Mouse (Mus musculus) pancreas, adult 10 weeks (tissue): ENCODE measurements around the gene Kmt2d. TPM values are rescaled to one million over a fixed set of nuclear protein-coding genes. Genes with fewer than 3 reads are reported as not detected.

ENCODE experiments used
- polyA plus RNA-seq: library from polyadenylated mRNA; stranded (reverse); fragments of 350-450 nt; fragmentation: Illumina TruSeq; extraction: RNeasy Lipid Tissue Mini Kit (QIAGEN cat#74804); gene quantifications from one replicate; pipeline ENCODE4 v1.2.3, GENCODE M21; 2015; ENCODE audit warnings: low read depth, low replicate concordance; ENCODE audit not compliant: insufficient read depth

Gene Kmt2d
- polyA plus RNA-seq, result 12.0 TPM

GRCm38 (mm10) chr15:98871070-98871915 lies at the start of gene Kmt2d:
TSS of gene Kmt2d (minus strand) at chr15:98871204.

GRCm38 (mm10) chr15:98917538-98918498 lies 46.8 kb upstream of the Kmt2d start, which contains the start of gene Lmbr1l:
TSS of gene Lmbr1l (minus strand) at chr15:98918231.

DNA sequence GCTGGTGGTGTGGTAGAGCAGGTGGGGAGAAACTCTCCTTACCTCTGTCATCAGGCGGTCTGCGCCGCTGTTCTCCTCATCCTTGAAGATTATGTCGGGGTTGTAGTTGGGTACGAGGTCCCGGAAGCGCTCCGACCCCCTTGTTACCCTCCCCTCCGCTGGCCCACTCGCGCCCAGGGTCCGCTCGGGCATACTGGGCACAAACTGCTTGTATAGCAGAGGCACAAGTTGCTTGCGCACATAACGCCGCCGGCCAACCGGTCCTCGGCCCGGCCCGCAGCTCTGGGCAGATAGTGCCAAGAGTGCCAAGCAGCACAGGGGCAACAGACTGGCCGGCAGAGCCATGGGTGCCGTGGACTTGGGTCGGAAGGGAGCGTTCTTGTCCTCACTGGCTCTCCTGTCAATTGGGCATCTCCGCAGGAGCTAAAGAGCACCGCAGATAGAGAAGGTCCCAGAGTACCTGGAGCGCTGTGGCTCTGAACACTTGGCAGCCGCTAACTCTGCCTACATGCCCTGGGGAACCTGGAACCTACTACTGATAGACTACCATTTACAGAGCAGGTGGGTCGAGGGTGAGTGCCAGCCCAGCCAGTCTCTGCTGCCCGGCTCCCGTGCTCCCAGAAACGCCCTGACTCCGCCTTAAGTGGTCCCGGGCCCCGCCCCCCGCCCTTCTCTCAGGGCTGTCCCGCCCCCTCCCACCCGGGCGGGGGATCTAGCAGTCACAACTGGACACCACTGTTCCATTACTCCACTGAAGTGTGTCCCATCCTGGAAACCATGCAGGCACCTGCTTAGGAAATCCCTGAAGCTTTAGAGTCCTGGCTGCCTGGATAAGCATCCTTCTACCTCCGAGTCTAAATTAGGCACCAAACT lies 27.2 kb upstream of the Kmt2d start, which contains the start of gene Dhh:
Dhh (minus strand) TSS at position 613 of the 873 bp plus-strand sequence.

GRCm38 (mm10) chr15:98893940-98894745 lies 23.1 kb upstream of the Kmt2d start, which contains the start of gene Rhebl1:
TSS of gene Rhebl1 (minus strand) at chr15:98894540.

DNA sequence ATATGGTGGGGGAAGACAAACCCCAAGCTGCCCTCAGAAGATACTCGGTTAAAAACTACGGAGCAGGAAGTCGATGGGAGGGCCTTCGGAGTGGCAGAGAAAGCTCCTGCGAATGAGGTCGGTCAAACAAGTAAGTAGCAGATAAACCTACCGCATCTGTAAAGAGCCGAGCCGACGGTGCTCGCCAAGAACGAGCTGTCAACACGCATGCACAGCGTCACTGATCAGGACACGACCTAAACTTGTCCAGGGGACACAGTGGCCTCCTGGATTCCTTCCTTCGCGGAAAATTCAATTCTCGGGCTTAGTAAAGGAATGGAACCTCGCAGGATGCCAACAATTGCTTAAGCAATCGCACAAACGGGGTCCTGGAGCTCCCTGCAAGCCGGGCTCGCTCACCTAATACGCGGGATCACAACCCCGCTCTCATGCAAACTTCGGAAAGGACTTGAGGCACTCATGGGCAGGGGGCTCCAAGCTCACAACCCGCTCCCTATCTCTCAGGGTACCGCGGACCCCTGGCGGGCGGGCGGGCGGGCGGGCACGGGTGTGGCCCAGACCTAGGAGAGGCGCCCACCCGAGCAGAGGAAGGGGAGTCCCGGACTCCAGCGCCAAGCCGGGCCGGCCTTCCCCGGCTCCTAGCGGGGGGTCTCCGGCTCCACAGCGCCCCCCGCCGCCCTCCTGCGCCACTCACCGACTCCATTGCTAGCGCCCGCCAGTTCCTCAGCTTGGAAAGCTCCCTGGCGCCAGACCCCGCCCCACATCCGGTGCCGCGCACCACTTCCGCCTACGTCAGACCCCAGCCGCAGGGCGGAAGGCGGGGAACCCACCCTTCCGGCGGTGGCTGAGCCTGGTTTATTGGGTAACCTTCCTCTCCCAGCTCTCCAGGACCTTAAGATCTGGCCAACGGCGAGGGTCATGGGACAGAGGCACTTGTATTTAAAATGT lies 40.0 kb downstream of the Kmt2d start, which contains the start of gene Prkag1:
Prkag1 (minus strand) TSS at position 786 of the 948 bp plus-strand sequence.

GRCm38 (mm10) chr15:98809390-98809789 lies 61.6 kb downstream of the Kmt2d start, which contains the start of gene Ddn:
TSS of gene Ddn (minus strand) at chr15:98809490.

DNA sequence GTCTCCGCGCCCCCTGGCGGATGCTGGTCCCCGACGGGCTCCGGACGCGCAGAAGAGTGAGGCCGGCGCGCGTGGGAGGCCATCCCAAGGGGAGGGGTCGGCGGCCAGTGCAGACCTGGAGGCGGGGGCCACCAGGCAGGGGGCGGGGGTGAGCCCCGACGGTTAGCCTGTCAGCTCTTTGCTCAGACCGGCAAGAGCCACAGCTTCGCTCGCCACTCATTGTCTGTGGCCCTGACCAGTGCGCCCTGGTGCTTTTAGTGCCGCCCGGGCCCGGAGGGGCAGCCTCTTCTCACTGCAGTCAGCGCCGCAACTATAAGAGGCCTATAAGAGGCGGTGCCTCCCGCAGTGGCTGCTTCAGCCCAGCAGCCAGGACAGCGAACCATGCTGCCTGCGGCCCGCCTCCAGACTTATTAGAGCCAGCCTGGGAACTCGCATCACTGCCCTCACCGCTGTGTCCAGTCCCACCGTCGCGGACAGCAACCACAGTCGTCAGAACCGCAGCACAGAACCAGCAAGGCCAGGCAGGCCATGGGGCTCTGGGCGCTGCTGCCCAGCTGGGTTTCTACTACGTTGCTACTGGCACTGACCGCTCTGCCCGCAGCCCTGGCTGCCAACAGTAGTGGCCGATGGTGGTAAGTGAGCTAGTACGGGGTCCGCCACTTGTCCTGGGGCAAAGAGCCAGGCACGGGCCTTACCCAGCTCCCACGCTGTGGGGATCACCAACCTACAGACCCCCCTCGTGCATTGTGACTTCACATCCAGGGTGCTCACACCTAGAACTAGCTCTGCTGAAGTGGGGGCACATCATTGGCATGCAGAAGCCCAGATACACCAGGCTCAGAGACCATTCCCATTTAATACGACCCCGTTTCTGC lies 81.1 kb downstream of the Kmt2d start, which contains the start of gene Wnt1:
Wnt1 (plus strand) TSS at position 197 of the 875 bp plus-strand sequence.

Other genes starting within 250 kb of the Kmt2d start
- 5.0 TPM for gene Cacnb3, start 240.4 kb downstream of the Kmt2d start, polyA plus RNA-seq
- gene Ddx23, start 208.3 kb downstream of the Kmt2d start, polyA plus RNA-seq, result 15.6 TPM
- 1.2 TPM for gene Rnd1, start 193.7 kb downstream of the Kmt2d start, polyA plus RNA-seq
- gene Ccdc65, start 163.0 kb downstream of the Kmt2d start, polyA plus RNA-seq, result not detected
- gene Fkbp11, start 143.0 kb downstream of the Kmt2d start, polyA plus RNA-seq, result 174 TPM
- 12.4 TPM for gene Arf3, start 108.0 kb downstream of the Kmt2d start, polyA plus RNA-seq
- gene Wnt10b, start 93.1 kb downstream of the Kmt2d start, polyA plus RNA-seq, result 0.39 TPM
- not detected for gene Wnt1, start 81.3 kb downstream of the Kmt2d start, polyA plus RNA-seq
- gene Ddn, start 61.7 kb downstream of the Kmt2d start, polyA plus RNA-seq, result not detected
- gene Prkag1, start 39.7 kb downstream of the Kmt2d start, polyA plus RNA-seq, result 11.2 TPM
- gene Rhebl1, start 23.3 kb upstream of the Kmt2d start, polyA plus RNA-seq, result 0.92 TPM
- 0.87 TPM for gene Dhh, start 27.3 kb upstream of the Kmt2d start, polyA plus RNA-seq
- 9.3 TPM for gene Lmbr1l, start 47.0 kb upstream of the Kmt2d start, polyA plus RNA-seq
- 83.4 TPM for gene Tuba1b, start 63.4 kb upstream of the Kmt2d start, polyA plus RNA-seq
- gene Gm49450, start 82.3 kb upstream of the Kmt2d start, polyA plus RNA-seq, result not detected
- 66.0 TPM for gene Tuba1a, start 82.5 kb upstream of the Kmt2d start, polyA plus RNA-seq
- 14.2 TPM for gene Tuba1c, start 158.7 kb upstream of the Kmt2d start, polyA plus RNA-seq
- gene Prph, start 184.0 kb upstream of the Kmt2d start, polyA plus RNA-seq, result 3.3 TPM
- gene Troap, start 203.4 kb upstream of the Kmt2d start, polyA plus RNA-seq, result 0.35 TPM
- not detected for gene C1ql4, start 216.6 kb upstream of the Kmt2d start, polyA plus RNA-seq
- gene Dnajc22, start 222.0 kb upstream of the Kmt2d start, polyA plus RNA-seq, result 0.72 TPM